Mouse (Mus musculus) thymus, postnatal 10 days (tissue): ENCODE data around the gene Rimbp2.

Experiments used
- DNase-seq, 2 experiments: peaks; one replicate each; pipeline ENCODE4 v3.0.0; 2021; ENCODE audit warnings: low spot score in 2 of 2

Rimbp2 gene

DNA sequence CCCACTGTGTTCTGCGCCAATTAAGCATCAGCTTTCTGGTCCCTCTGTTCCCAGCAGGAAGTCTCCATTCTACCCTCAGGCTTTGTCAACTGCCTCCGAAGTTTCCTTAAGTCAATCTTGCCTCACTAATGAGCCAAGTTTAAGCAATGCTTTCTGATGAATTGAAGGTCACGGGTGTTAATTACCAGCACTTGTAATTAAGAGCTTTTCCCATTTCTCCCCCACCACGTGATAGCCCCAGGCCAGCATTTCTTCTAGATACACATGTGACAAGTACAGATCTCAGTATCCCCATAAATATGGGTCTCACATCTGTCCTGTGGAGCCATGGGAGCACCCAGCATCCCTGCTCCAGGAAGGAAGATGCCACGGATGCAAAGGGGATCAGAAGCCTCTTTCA lies 20.5 kb downstream of the Rimbp2 start:
- DNase-seq: no peak

- no peak for DNase-seq
Observed at GRCm38 (mm10) chr5:128925073-128925472, 28.2 kb downstream of the Rimbp2 start.

DNA sequence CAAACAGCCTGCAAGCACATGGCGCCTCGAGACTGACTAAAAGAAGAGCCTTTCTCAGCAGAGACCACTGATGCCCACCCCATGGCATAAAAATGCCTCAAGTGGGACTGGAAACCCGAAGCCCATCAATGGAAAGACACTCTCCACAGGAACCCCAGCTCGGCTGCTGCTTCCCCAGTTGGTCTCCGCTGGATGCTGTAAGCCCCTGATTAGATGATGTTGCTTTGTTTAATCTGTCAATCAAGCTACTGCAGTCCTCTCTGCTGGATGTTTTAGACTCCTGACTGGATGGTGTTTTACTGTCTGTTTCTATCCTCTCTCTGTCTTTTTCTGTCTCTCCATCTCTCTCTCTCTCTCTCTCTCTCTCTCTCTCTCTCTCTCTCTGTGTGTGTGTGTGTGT lies 33.2 kb downstream of the Rimbp2 start:
- DNase-seq: no peak

DNA sequence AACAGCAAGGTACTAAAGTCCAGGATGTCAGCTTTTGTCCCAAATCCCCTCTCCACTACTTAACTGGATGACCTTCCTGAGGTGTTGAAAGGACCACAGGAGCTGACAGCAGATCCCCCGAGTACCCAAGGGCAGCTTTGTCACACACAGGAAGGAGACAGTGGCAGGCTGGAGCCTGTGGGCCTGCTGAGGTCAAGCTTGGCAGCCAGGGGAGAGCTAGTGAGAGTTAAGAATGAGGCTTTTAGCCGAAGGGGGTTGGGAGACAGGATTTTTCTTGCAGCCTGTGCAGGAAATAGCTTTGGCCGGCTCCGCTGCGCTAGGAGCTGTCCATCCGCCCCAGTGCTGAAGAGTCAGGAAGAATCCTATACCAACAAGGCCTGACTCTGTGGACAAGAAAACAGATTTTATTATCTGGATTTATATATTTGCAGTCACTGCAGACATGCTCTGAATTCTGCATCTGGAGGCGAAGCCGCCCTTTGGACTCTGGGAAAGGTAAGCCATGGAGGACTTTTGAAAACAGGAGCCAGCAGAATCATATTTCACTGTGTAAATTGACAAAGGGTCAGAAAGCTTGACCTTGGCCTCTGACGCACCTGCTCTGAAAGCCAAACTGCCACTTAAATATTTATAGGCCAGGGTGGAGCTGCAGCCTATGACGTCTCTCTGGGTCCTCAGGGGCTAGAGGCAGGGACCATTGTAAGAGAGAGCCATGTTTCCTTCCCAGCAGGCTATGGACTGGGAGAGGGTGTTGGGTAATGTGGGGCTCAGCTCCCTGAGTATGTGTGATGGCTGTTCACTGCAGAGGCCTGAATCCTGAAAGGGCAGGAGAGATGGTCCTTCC lies 35.9 kb downstream of the Rimbp2 start:
- DNase-seq: peak in 1 of 2 experiments; percentile 11

DNA sequence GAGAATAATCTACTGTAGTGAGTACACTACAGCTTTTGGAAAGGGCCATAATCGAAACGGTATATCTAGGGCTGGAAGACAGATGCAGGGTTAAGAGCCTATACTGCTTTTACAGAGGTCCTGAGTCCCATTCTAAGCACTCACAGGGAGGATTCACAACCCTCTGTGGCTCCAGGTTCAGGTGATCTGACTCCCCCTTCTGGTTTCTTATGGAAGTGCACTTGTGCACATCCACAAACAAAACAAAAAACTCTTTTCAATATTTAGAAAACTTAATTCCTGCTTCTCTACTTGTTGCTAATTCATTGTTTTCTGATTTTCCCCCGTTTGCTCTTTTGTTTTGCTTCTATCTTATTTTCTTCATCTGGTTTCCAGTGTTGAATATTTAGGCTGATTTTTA lies 39.5 kb downstream of the Rimbp2 start:
- no peak for DNase-seq

- DNase-seq: no peak
Observed at GRCm38 (mm10) chr5:128912374-128912773, 40.9 kb downstream of the Rimbp2 start.

- no peak for DNase-seq
Observed at GRCm38 (mm10) chr5:128911593-128911992, 41.7 kb downstream of the Rimbp2 start.

DNA sequence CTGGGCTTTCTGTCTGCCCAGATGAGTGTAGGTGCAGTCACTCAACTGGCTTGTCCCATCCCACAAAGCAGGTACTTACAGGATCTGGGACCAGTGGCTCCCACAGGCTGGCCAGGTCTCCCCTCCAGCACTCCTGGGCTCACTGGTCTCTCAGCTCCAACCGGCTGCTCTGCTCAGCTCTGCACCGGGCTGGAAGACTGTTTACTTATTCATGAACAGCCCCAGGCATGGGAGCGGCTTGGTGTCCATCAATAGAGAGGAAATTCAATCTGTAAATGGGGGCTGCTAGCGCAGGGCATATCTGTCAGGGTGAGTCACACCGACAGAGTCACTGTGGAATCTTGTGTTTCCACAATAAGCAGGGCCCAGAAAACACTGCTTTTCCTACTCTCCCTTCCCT lies 49.2 kb downstream of the Rimbp2 start:
- no peak for DNase-seq

- no peak for DNase-seq
Observed at GRCm38 (mm10) chr5:128903120-128903519, 50.2 kb downstream of the Rimbp2 start.

DNA sequence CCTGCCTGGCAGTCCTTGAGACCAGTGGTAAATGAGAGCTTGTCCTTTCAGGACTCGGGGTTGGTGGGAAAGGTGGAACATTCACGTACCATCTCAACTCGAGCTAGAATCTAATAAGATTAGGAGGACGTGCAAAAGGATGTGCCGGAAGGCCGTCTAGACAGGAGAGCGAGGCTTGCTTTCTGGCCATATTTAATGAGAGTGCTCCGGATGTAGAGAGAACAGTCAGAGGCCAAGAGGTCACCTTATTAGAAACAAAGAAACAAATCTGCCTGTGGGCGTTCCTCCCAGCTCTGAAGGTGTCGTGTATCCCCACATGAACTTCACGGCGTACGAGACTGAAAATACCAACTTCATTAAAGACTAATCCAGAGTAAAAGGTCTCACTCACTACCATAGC lies 53.3 kb downstream of the Rimbp2 start:
- no peak for DNase-seq

GRCm38 (mm10) chr5:128894921-128895320 lies 58.4 kb downstream of the Rimbp2 start:
- no peak for DNase-seq

- DNase-seq: no peak
Observed at GRCm38 (mm10) chr5:128887546-128887945, 65.7 kb downstream of the Rimbp2 start.

- DNase-seq: no peak
Observed at GRCm38 (mm10) chr5:128884320-128884719, 69.0 kb downstream of the Rimbp2 start.

GRCm38 (mm10) chr5:128879092-128879491 lies 74.2 kb downstream of the Rimbp2 start:
- no peak for DNase-seq

DNA sequence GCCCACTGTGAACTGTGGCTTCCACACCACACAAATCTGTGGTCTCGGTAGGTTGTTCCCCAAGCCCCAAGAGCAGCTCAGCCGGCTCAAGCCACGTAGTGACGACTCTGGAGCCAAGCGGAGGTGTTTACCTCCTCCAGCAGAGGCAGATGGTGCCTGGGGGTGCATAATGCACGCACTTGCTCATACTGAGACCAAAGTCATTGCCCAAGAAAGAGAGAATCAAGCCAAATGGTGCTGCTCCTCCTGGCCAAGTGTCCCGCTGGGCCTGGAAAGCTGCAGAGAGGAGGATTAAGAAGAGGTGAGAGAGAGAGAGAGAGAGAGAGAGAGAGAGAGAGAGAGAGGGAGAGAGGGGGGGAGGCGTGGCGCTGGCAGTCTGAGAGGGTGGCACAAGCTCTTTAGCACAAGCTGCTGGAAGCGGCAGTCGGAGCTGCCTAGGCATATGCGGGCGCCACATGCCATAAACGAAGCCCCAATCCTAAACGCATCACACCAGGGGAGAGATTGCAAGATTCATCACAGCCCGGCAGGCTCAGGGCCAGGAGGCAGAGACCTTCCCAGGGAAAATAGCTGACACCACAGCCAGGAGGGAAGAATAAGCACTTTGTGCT lies 75.8 kb downstream of the Rimbp2 start:
- DNase-seq: no peak

DNA sequence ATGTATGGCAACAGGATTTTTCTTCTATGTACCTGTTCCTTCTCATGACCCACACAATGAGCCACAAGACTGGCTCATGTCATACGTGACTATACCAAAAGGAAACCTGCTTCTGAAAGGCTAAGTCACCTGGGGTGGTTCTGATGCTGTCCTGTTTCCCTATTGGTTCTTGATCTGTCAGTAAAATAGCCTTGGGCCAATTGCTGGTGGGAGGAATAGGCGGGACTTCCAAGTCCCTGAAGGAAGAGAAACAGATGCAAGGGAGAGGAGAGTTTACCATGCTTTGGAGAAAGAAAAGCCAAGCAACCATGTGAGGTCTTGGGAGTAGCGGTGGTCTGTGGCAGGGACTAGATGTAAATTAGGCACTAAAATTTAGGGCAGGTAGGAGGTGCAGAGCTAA lies 81.6 kb downstream of the Rimbp2 start:
- DNase-seq: no peak

GRCm38 (mm10) chr5:128866811-128867210 lies 86.5 kb downstream of the Rimbp2 start:
- DNase-seq: no peak

DNA sequence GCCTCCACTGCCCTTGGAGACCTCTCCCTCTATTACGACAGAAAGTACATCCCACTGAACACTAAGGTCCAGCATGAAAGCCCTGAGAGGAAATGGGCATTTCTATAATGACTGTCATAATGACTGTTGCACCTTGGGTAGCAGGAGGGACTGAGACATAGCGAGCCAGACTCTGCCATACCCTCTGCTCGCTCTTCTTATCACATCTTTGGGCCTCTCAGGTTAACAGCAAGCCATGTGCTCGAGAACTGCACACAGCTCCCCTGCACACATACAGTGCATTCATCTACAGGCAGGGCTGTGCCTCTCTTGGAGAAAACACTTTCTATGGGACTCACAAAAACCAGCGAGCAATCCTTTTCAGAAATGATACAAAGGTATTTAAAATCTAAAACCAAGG lies 87.0 kb downstream of the Rimbp2 start:
- DNase-seq: no peak

DNA sequence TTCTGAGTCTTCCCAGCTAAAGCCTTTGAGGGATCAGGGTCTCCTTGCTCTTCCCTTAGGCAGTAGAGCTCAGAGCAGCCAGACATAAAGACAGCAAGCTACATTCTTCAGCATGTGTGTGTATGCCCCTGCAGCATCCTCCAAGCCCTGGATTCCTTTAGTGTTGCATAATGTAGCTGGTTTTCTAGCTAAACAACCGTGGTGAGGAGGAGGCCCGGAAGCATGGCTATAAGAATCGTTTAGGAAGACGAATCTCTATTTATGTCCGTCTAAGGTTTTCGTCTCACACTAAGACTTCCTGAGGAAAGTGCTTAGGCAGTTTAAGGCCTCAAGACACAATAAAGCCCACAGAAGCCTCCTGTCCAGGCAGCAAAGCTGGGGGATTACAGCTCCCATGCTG lies 89.8 kb downstream of the Rimbp2 start:
- no peak for DNase-seq

- DNase-seq: no peak
Observed at GRCm38 (mm10) chr5:128860907-128861306, 92.4 kb downstream of the Rimbp2 start.

DNA sequence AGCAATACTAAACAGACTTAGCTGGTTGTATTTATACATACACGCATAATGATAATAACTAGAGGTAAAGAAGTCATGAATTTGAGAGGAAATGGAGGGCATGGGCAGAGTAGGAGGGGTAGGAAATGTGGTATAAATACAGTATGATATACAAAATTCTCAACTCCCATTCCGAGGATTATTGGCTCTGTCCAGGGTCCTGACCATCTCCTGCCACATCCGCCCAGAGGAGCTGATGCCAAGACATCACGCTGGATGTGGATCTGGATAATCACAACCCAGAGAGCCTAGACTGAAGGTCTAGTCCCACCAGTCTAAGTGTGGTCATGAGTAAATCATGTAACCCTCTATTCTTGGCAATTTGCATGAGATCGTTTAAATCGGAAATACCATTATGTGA lies 100.5 kb downstream of the Rimbp2 start:
- no peak for DNase-seq

- DNase-seq: no peak
Observed at GRCm38 (mm10) chr5:128847806-128848205, 105.5 kb downstream of the Rimbp2 start.

GRCm38 (mm10) chr5:128846433-128847040 lies 106.7 kb downstream of the Rimbp2 start:
- no peak for DNase-seq
